Mouse (Mus musculus): ENCODE data around the gene Rnf10.
A peak's percentile ranks its signal among the peaks of the same experiment; 100 is the strongest.

Gene Rnf10

DNA sequence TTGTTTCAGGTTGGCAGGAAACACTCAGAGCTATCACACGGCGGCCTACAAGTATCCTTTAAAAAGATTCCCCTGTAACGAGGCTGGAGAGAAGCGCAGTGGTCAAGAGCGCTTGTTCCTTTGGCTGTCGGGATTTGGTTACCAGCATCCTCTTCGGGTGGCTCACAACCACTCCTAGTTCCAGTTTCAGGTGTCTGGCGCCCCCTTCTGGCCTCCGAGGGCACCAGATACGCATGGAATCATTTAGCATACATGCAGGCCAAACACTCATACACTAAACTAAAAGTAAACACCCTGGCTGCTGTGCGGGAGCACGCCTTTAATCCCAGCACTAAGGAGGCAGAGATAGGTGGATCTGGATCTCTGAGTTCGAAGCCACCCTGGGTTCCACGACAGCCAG lies 3.3 kb upstream of the Rnf10 start:
- DNase-seq (ENCODE audit: low spot score) = no peak

DNA sequence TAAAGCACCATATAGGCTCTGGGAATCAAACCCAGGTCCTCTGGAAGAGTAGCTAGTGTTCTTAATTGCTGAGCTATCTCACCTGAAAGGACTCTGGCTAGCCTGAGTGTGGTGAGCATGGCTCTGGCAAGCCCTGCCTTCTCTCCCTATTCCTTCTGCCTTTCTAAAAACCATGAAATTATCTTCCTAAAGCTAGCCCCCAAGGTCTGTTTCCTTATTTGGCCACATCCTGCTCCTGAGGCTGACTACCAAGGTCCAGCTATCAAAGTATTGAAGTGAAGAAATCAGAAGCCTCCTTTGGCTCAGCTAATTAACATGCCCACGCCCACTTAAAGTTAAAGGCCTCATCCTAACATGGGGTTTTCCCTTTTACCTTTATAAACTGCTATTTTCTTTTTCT lies 2.1 kb upstream of the Rnf10 start:
- DNase-seq (ENCODE audit: low spot score) = no peak

- no peak for DNase-seq (ENCODE audit: low spot score)
These were observed 1.7 kb upstream of the Rnf10 start for GRCm38 (mm10) chr5:115274353-115274752.

DNA sequence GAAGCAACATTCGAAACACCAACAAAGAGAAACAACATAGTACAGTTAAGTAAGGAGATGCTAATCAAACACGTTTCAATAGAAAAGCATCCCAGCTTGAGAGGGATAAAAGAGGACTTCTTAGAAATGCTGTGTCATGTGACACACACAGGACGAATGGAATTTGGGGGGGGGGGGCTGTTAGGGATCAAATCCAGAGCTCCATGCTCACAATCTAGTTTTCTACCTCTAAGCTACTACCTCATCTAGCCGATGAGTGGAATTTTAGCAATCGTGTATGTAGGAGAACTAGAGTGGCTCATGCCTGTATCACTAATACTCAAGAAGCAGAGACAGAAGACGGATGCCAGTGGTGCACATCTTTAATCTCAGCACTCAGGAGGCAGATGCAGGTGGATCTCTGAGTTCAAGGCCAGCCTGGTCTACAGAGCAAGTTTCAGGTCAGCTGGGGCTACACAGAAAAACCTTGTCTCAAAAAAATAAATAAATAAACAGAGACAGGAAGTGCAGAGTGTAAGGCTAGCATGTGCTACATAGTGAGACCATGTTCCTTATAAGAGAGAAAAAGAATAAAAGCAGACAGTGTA lies 944 bp upstream of the Rnf10 start:
- DNase-seq (ENCODE audit: low spot score) = no peak

DNA sequence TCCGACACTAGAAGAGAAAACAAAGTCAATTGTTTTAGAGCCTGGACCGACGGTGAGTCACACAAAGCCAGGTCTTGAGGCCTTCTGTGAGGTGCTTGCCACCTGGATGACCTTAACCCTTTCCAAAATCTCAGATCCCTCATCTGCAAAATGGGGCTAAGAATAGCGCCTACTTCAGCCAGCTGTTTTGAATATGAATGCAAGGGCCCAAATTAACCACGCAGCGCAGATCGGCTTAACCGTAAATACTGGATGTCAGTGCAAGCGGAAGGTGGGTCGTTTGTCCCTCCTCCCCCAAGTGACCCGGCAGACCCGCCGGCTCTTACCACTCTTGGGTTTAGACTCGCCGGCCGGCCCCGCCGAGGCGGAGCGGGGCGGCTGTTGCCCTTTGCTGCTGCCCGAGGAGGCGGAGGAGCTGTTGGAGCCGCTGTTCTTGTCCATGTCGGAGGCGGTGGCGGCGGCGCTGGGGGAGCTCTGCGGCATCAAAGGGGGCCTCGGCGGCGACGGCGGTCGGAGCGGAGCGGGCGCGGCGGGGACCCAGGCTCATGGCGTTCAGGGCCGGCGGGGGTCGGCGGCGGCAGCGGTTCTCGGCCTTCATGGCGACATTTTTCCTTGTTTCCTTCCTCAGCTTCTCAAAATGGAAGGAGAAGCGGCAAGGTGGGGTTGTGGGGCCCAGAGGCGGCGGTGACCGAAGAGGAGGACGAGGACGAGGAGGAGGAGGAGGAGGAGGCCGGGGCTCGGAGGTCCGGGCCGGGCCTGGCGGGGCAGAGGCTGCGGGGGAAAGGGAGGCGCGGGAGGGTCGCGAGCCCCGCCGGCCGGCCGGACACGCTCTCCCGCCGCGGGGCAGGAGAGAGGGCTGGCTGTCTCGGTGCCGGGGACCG lies 527 bp downstream of the Rnf10 start:
- peak; percentile 24 for DNase-seq (ENCODE audit: low spot score)

DNA sequence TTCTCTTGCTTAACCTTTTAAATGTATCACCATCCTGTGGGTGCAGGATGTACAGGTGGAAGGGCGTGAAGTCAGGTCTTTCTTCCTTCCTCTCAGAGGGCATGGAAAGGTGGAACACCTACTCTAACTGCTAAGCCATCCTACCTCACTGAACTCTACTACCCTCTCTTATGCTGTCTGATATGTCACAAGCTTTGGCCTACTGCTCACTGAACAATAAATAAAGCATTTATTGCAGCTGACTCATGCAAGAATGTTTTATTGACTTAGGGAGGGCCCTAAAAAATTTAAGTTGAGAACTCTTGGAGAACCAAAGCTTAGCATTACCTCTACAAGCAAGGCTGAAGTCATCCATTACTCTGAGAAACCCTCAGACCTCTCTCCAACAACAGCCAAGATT lies 2.7 kb downstream of the Rnf10 start:
- DNase-seq (ENCODE audit: low spot score) = no peak

GRCm38 (mm10) chr5:115268266-115268665 lies 4.4 kb downstream of the Rnf10 start:
- DNase-seq (ENCODE audit: low spot score) = no peak

DNA sequence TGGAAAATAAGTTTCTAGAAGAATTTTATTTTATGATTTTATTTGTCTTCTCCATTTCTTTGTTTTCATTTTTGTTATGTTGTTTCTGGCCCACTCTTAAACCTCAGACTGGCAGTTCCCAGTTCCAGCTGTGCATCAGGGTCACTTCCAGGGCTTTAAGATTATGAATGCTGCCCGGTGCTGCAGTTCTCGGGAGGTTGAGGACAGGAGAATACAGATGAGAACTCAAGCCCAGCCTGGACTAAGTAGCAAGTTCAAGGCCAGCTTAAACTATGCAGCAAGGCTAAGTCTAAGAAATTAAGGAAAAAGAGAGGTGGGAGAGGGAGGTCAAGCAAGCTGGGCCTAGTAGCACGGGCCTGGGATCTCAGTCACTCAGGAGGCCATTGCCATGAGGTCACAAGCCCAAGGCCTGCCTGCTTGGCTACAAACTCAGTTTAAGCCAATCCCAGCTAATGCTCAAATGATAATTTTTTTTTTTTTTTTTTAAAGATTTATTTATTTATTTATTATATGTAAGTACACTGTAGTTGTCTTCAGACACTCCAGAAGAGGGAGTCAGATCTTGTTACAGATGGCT lies 5.1 kb downstream of the Rnf10 start:
- no peak for DNase-seq (ENCODE audit: low spot score)

- DNase-seq (ENCODE audit: low spot score) = no peak
These were observed 5.8 kb downstream of the Rnf10 start for GRCm38 (mm10) chr5:115266787-115267468.

- DNase-seq (ENCODE audit: low spot score) = no peak
These were observed 6.4 kb downstream of the Rnf10 start for GRCm38 (mm10) chr5:115266340-115266739.

DNA sequence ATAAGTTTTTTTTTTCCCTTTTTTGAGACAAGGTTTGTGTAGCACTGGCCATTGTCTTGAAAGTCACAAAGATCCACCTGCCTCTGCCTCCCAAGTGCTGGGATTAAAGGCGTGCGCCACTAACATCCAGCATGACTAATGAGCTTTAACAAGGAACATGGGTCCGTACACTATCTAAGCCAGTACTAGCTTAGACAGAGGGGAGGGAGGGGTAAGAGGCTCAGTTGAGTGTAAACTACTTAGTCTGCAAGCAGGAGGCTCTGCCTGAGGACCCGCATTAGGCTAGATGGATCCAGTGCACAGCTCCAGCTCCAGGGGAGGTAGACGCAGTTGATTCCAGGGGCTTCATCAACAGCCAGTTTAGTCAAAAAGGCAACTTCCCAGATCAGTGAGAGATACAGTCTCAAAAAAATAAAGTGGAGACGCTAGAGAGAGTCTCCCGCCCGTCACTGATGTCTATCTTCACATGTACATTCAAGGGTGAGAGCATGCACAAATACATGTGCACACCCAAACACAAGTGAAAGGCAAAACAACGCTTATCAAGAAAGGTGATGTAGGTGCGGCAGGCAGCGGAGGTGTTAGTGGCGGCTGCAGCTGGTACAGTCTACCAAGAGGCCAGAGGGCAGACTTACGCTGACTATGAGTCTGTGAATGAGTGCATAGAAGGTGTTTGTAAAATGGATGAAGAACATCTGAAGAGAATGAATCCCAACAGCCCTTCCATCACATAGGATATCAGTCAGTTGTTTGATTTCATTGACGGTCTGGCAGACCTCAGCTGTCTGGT lies 10.0 kb downstream of the Rnf10 start:
- no peak for DNase-seq (ENCODE audit: low spot score)

DNA sequence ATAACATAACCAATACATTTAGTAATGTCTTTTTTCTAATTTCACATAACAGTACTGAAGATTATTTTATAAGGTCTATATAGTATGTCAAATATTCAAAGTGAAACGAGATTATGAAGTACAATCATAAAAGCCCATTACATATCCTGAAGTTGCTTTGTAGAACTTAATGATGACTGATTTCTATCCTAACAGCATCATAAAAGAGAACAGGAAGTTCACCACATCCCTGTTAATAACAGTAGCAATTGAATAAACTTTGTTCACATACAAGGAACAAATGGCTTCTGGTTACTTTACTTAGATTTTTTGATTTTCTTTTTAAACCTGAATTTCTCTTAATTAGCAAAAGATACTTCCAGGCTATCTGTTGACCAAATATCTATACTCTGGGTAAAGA lies 10.8 kb downstream of the Rnf10 start:
- DNase-seq (ENCODE audit: low spot score) = no peak

DNA sequence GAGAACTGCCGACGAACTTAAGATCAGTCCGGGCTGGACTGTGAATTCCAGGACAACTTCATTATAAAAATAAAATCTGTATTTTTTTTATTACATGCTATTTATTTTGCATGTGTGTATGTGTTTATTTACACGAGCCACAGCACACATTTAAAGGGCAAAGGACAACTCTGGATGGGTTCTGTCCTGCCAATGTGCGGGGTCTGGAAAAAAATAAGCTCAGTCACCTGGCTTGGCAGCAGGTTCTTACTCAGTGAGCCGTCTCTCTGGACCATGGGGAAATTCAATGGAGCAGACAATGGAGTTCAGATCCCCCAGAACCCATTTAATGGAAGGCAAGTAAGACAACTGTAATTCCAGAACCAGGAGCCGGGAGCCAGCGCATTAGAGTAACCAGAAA lies 11.6 kb downstream of the Rnf10 start:
- no peak for DNase-seq (ENCODE audit: low spot score)

GRCm38 (mm10) chr5:115260356-115260755 lies 12.3 kb downstream of the Rnf10 start:
- no peak for DNase-seq (ENCODE audit: low spot score)

DNA sequence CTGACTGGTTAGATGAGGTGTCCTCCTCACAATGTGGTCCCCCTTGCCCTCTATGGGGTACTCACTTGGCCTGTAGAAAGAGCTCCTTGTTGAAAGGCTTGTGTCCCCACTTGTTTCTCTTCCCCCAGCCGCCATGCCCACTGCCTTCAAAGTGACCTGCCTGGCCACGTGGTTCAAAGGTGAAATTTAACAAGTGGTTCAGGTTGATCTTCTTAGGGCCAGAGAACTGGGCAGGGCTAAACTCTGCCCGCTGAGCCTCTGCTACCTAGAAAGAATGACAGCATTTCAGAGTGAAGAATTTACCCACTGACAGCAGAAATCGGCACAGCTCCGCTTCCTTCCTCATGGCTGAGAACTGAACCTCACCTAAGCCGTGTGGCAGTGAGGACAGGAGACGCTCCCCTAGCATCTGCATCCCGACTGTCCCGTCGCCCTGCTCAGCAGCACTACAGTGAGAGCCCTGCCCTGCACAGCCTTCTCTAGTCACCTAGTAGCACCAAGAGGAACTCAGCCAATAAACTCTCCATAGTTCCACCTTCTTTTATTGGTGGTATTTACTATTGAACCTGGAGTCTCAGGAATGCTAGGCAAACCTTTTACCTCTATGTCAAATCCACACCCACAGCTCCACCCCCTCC lies 15.7 kb downstream of the Rnf10 start:
- no peak for DNase-seq (ENCODE audit: low spot score)

DNA sequence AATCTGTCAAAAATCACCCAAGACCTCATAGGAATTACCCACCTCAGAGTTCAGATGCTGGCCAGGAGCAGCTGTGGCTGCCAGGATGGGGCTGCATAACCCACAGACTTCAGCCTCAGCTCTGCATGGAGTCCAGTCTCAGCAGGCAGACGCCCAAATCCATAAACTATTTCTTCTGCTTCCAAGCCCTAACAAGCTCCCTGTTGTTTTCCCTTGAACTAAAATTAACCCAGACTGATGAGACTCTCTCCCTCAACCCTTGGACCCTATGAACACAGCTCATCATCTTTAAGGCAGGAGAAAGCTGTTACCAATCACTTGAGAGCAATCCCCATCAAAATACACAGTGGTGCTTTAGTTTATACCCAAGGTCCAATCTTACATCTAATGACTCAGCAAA lies 17.2 kb downstream of the Rnf10 start:
- no peak for DNase-seq (ENCODE audit: low spot score)

GRCm38 (mm10) chr5:115240191-115240590 lies 32.5 kb downstream of the Rnf10 start:
- DNase-seq (ENCODE audit: low spot score) = no peak

DNA sequence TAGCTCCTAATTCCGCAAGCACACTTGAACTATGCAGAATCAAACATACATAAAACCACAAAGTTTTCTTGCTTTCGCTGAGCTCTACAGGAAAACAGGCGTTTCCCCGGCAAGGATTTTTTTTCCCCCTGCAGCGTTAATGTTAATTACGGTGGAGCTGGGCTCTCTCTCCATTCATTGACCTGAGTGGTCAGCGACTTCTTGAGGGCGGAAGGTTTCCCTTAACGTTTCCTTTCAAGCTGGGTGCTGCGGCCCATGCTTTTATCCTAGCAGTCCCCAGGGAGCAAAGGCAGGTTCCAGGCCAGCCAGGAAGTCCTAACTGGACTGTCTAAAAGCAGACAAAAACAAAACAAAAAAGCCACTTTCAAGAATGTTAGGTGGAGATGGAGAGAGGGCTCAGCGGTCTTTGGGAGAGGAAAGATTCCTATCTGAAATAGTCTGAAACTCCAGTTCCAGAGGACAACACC lies 33.9 kb downstream of the Rnf10 start:
- no peak for DNase-seq (ENCODE audit: low spot score)

DNA sequence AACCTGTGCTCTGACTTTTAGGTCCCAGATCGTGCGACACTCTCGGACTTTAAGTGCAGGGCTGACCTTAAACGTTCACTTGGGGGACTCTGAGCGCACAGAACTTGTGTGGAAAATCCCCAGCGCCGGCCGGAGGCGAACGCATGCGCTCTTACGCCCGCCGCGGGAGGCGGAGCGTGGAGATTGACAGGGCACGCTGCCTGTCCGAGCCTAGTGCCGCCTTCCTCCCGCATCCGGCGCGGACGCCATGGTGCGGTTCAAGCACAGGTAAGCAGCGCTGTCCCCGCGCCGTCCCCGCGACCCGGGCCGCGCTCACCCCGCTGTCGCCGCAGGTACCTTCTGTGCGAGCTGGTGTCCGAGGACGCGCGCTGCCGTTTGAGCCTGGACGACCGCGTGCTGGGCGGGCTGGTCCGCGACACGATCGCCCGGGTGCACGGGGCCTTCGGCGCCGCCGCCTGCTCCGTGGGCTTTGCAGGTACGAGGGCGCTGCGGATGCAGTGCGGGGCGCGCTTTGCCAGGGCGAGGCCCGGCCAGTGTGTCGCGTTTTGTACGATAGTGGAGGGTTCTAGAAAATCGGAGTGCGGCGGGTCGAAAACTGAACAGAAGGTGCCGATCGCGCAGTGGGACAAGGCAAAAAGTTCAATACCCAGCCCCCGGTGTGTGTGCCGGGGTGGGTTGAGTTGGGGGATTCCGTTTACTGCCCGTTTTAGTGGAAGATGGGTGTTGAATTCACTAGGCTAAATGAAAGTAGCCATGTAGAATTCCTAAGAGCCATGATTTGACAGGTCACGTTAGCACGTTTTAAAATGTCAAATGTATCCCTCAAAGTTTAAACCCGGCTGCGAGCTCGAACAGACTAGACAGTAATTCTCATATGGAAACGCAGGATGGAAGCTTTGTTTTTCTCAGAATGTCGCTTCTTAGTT lies 34.6 kb downstream of the Rnf10 start:
- DNase-seq (ENCODE audit: low spot score) = peak; percentile 71

DNA sequence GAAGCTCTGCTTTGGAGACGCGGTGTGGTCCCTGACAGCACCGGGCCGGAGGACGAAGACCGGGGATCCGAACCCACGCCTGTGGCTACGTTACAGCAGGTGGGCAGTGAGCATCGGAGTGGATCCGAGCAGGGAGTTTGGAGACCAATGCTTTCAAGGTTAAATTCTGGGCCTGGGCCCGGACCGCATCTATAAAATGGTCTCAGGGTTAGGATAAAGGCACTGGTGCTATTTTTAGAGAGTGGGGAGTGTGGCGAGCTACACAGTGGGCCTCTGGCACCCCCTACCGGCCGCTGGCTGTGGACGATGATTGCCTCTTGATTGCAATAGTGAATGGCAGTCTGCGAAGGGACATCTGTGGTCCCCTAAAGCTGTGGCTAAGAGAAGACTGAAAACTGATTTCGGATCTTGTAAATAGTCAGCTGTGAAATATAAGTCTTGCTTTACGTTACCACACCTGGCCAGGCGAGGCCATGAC lies 36.9 kb downstream of the Rnf10 start, which contains the start of gene Pop5:
Gene Pop5 (plus strand): TSS at position 51 of the 478 bp plus-strand sequence.
- peak; percentile 71 for DNase-seq (ENCODE audit: low spot score)

All from ovary, postnatal 10 days (tissue).